Mouse (Mus musculus) stomach, embryonic 15.5 days (tissue): ENCODE measurements around the gene Grik1. TPM values are rescaled to one million over a fixed set of nuclear protein-coding genes. Genes with fewer than 3 reads are reported as not detected.

Source experiments
- polyA plus RNA-seq: library from polyadenylated mRNA; unstranded; fragments of >200 nt; fragmentation: Nextera tagmentation; extraction: Ambion mirVana; gene quantifications from 2 replicates; pipeline ENCODE4 v1.2.1, GENCODE M21; 2015

Gene Grik1
- polyA plus RNA-seq, 1 experiment from 2014 or later = 3.6 TPM

Other genes with a start within 250 kb of the Grik1 start
- gene Cldn17, start 216.7 kb upstream of the Grik1 start, polyA plus RNA-seq = 0.22 TPM in 1 of 2 replicates, not detected in the other